Mouse (Mus musculus) cerebellum, adult 2 months (tissue): Measurements from ENCODE around the gene Rims1.

Experiments used
- CTCF ChIP-seq: fragments of 200-500 bp; IDR thresholded peaks from 2 replicates; pipeline ENCODE4 v1.5.1; 2011; ENCODE audit warnings: low read depth, mild to moderate bottlenecking, control low read depth, low read length, moderate library complexity, borderline replicate concordance; ENCODE audit not compliant: insufficient read depth
- POLR2A ChIP-seq: fragments of 200-500 bp; IDR thresholded peaks from 2 replicates; pipeline ENCODE4 v1.6.1; 2011; ENCODE audit warnings: low read length, control low read depth, borderline replicate concordance; ENCODE audit not compliant: insufficient read depth

- no peak for TF ChIP-seq CTCF
- TF ChIP-seq POLR2A, result no peak
Observed at GRCm38 (mm10) chr1:22305932-22306331, 499.9 kb downstream of the Rims1 start.
